Mouse (Mus musculus) thymus, adult 2 months (tissue): ENCODE measurements around the gene Shisal2a. TPM values are rescaled to one million over a fixed set of nuclear protein-coding genes. Genes with fewer than 3 reads are reported as not detected.

Source experiments
- DNase-seq: peaks from one replicate; pipeline ENCODE4 v3.0.0; 2021
- H3K27ac ChIP-seq: fragments of 200-500 bp; 2 replicates; pipeline ENCODE4 v1.5.1; 2012; ENCODE audit warnings: low read length, control low read depth; ENCODE audit not compliant: control insufficient read depth, insufficient read depth
- H3K27me3 ChIP-seq: fragments of 200-500 bp; 2 replicates; pipeline ENCODE4 v1.6.1; 2012; ENCODE audit warnings: mild to moderate bottlenecking, low read length, moderate library complexity, mixed read lengths; ENCODE audit not compliant: control insufficient read depth, insufficient read depth
- H3K36me3 ChIP-seq: fragments of 200-500 bp; 2 replicates; pipeline ENCODE4 v1.6.1; 2012; ENCODE audit warnings: mild to moderate bottlenecking, low read length, moderate library complexity; ENCODE audit not compliant: control insufficient read depth, insufficient read depth
- H3K4me1 ChIP-seq: fragments of 200-500 bp; replicated peaks from 2 replicates; pipeline ENCODE4 v1.6.1; 2012; ENCODE audit warnings: low read length; ENCODE audit not compliant: control insufficient read depth, insufficient read depth
- H3K4me3 ChIP-seq: fragments of 200-500 bp; 2 replicates; pipeline ENCODE4 v1.5.1; 2012; ENCODE audit warnings: mild to moderate bottlenecking, low read length, control low read depth, moderate library complexity; ENCODE audit not compliant: control insufficient read depth, insufficient read depth
- CTCF ChIP-seq: fragments of 200-500 bp; IDR thresholded peaks from 2 replicates; pipeline ENCODE4 v1.5.1; 2012; ENCODE audit warnings: mild to moderate bottlenecking, control low read depth, low read length, moderate library complexity, borderline replicate concordance; ENCODE audit not compliant: control insufficient read depth, poor library complexity, insufficient read depth; ENCODE audit errors: extremely low read depth
- POLR2A ChIP-seq: fragments of 200-500 bp; IDR thresholded peaks from 2 replicates; pipeline ENCODE4 v1.6.1; 2012; ENCODE audit warnings: mild to moderate bottlenecking, low read length, control low read depth, moderate library complexity; ENCODE audit not compliant: control insufficient read depth, poor library complexity, insufficient read depth; ENCODE audit errors: extremely low read depth
- WGBS: fragments of 180-500 bp; shearing (Covaris S2); methylation state at CpG from one replicate; pipeline ENCODE4 v1.1.7; 2018; 5-methylcytosine and 5-hydroxymethylcytosine counted together
- polyA plus RNA-seq: library from polyadenylated mRNA; depleted of rRNA; stranded (reverse); fragments of >200 nt; gene quantifications from 2 replicates; pipeline ENCODE4 v1.2.3, GENCODE M21; 2012

Shisal2a gene
- polyA plus RNA-seq, 1 experiment, result not detected

DNA sequence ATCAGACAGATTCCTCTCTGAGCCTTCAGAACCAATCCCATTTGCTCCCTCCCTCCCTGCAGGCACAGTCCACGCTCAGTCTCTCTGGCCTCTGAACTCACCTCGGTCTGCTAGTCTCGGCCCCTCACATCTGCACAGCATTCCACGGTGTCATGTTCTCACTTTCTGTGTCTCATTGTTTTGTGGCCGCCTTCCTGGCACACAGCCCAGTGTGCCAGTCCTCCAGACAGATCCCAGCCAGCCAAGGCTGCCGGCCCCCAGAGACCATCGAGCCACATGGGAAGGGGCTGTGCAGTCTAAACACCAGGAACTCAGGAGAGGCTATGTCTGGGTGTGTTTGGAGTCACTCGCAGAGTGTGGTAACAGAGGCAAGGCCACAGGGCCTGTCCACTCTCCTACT lies 32.3 kb downstream of the Shisal2a start:
- Histone ChIP-seq H3K4me3 (no peak overlapping the region), H3K27me3 (no peaks in the 10 kb centered on the region; the same call in 1 of the 2 replicates), H3K36me3 (no peaks in the 10 kb centered on the region), H3K27ac (no peak overlapping the region), H3K4me1 (0 out of 2 replicates have a peak, but pooled peaks cover 2% of the 10 kb centered on the region)
- WGBS, result 70% methylated on average over 8 of the region's 8 CpGs
- no peak for DNase-seq
- TF ChIP-seq POLR2A (no peak), CTCF (no peak)

DNA sequence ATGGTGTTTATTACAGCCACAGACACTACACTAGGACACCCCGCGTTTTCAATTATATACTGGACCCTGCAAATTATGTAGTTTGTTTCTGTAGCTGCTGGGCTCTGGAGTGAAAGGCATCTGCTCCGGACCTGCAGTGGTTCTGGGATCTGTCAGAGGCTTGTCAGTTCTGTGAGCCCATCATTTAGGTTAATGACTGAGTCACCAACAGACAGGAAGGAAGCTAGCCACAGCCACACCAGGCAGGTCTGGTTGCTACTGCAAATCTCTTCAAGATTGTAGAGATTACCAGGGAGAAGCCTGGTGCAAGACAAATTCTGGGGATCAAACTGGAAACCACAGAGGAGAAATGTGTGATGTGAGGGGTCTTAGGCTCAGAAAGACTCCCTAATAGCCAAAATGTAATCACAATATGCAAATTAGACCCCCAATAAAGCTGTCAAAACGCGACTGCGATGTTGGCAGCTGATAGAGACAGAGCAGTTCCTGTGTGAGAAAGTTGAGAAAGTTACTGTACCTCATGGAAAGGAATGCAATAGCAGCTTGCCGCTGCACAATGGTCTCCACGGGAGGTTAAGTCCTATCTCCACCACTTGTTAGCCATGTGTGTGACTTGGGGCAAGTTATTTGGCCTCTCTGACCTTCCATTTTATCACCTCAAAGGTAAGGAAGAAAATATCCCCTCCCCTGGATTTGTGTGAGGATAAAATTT lies 33.2 kb downstream of the Shisal2a start:
- no peaks in the 10 kb centered on the region for H3K36me3 ChIP-seq
- H3K27ac ChIP-seq, result no peak overlapping the region
- no peak for TF ChIP-seq CTCF
- TF ChIP-seq POLR2A, result no peak
- no peak for DNase-seq
- H3K4me3 ChIP-seq, result no peak overlapping the region
- 22% methylated on average over 8 of the region's 8 CpGs for WGBS
- no peaks in the 10 kb centered on the region; the same call in 1 of the 2 replicates for H3K27me3 ChIP-seq
- 0 out of 2 replicates have a peak, but pooled peaks cover 2% of the 10 kb centered on the region for H3K4me1 ChIP-seq

DNA sequence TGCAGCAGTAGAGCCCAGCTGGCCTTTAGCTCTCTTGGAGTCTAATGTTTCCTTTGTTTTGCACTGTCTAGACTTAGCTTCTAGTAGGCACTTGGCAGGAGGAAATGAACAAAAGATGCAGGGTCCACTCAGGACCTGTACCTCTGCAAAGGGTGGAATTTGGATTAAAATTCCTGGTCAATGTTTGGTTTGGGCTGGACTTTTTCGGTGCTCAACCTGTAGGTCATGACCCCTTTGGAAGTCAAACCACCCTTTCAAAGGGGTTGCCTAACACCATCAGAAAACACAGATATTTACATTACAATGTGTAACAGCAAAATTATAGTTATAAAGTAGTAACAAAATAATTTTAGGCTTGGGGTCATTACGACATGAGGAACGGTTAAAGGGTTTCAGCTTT lies 34.1 kb downstream of the Shisal2a start:
- no peak overlapping the region for H3K27ac ChIP-seq
- no peak for TF ChIP-seq POLR2A
- TF ChIP-seq CTCF, result no peak
- 94% methylated on average over 3 of the region's 3 CpGs for WGBS
- no peaks in the 10 kb centered on the region for H3K36me3 ChIP-seq
- DNase-seq, result no peak
- no peak overlapping the region for H3K4me3 ChIP-seq
- 0 out of 2 replicates have a peak, but pooled peaks cover 2% of the 10 kb centered on the region for H3K4me1 ChIP-seq
- no peaks in the 10 kb centered on the region for H3K27me3 ChIP-seq

DNA sequence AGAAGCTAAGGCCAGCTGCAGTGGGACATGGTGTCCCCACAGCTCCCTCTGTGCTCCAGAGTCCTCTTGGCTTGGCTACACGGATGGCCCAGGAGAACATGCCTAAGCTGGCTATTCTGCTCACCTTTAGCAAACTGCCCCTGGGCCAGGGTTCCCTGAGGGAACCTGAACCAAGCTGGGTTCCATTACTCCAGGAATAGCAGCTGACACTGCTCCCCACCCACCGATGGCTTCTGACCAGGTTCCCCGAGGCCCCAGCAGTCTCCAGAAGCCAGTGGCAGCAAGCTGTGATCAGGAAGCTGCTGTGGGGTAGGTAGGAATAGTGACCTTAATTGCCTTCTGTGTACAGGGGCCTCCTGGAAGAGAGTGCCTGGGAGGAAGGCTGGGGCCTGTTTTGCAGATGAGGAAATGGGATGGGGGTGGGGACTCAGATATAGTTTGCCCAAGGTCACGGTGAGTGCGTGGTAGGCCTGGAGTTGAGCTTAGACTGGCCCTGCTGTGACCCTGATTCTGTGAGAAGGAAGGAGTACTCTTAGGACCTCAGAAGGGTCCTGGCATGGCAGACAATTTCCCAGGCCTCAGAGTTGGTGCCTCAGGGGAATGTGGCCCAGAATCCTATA lies 34.8 kb downstream of the Shisal2a start:
- no peak overlapping the region for H3K4me3 ChIP-seq
- TF ChIP-seq CTCF, result no peak
- TF ChIP-seq POLR2A, result no peak
- no peaks in the 10 kb centered on the region for H3K27me3 ChIP-seq
- 72% methylated on average over 5 of the region's 5 CpGs for WGBS
- DNase-seq, result no peak
- 0 out of 2 replicates have a peak, but pooled peaks cover 2% of the 10 kb centered on the region for H3K4me1 ChIP-seq
- H3K36me3 ChIP-seq, result no peaks in the 10 kb centered on the region
- no peak overlapping the region for H3K27ac ChIP-seq

DNA sequence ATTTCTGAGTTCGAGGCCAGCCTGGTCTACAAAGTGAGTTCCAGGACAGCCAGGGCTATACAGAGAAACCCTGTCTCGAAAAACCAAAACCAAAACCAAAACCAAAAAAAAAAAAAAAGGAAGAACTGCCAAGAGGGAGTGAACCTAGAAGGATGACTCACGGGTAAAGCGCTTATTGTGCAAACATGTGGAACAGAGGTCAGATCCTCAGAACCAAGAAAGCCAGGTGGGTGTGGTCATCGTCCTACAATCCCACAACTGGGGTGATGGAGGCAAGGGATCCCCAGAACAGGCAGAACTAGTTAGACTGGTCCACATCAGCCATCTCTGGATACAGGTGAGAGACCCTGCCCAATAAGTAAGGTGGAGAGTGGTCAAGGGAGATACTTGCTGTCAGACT lies 36.0 kb downstream of the Shisal2a start:
- H3K36me3 ChIP-seq, result no peaks in the 10 kb centered on the region
- no peak for DNase-seq
- no peak overlapping the region for H3K27ac ChIP-seq
- H3K27me3 ChIP-seq, result no peaks in the 10 kb centered on the region
- TF ChIP-seq POLR2A (no peak), CTCF (no peak)
- H3K4me1 ChIP-seq, result 0 out of 2 replicates have a peak, but pooled peaks cover 2% of the 10 kb centered on the region
- WGBS, result 64% methylated on average over 5 of the region's 5 CpGs
- H3K4me3 ChIP-seq, result no peak overlapping the region

DNA sequence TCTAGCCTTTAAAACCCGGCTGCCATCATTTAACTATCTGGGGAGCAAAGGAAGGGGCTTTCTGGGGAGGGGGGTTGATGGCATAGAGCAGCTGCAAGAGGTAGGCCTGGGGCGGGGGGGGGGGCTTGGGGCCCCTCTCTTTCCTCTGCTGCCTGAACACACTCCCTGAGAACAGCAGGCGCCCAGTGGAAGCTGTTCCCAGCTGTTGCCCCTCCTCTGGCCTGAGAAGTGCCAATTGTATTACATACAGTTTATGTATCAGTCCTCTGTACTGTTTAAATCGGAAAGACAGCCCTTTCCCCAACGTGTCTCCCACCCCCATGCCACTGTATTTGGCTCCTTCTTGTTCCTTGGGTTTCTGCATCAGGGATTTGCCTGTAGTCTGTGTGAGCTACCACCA lies 37.3 kb downstream of the Shisal2a start:
- Histone ChIP-seq H3K27me3 (no peaks in the 10 kb centered on the region), H3K4me1 (0 out of 2 replicates have a peak, but pooled peaks cover 2% of the 10 kb centered on the region), H3K27ac (no peak overlapping the region), H3K36me3 (no peaks in the 10 kb centered on the region), H3K4me3 (no peak overlapping the region)
- TF ChIP-seq CTCF (no peak), POLR2A (no peak)
- DNase-seq, result no peak
- WGBS, result 85% methylated on average over 5 of the region's 5 CpGs
